Mouse (Mus musculus): ENCODE results near the gene Gtf2ird1.

GRCm38 (mm10) chr5:134455186-134455895, 1.2 kb downstream of the Gtf2ird1 start:
- TF ChIP-seq MAX (IDR thresholded peaks at IDR 0.05; ENCODE audit: low read depth): no peak
- TF ChIP-seq REST (IDR thresholded peaks at IDR 0.05; ENCODE audit: insufficient read depth, insufficient read length): no peak
- no peak for TF ChIP-seq MYOD1 (IDR thresholded peaks at IDR 0.05; ENCODE audit: control insufficient read depth in 1 of 3, insufficient read length in 2 of 3, low read depth in 2 of 3)
- TF ChIP-seq SRF (IDR thresholded peaks at IDR 0.05; ENCODE audit: control insufficient read depth, insufficient read length, low read depth): no peak
- no peak for TF ChIP-seq POLR2A (IDR thresholded peaks at IDR 0.05; ENCODE audit: insufficient read length, low read depth)
- TF ChIP-seq USF1 (IDR thresholded peaks at IDR 0.05; ENCODE audit: low read depth): no peak
- TF ChIP-seq MYOG (IDR thresholded peaks at IDR 0.05; ENCODE audit: control insufficient read depth in 1 of 3, insufficient read depth in 1 of 3, insufficient read length in 2 of 3, low read depth in 2 of 3): no peak
- no peak for TF ChIP-seq POLR2AphosphoS2 (IDR thresholded peaks at IDR 0.05; ENCODE audit: insufficient read length, low read depth)
- TF ChIP-seq E2F4 (IDR thresholded peaks at IDR 0.05; ENCODE audit: insufficient read depth): no peak
- no peak for TF ChIP-seq TCF12 (IDR thresholded peaks at IDR 0.05; ENCODE audit: insufficient read depth, poor library complexity, severe bottlenecking)
- no peak for TF ChIP-seq CEBPB (IDR thresholded peaks at IDR 0.05; ENCODE audit: insufficient read depth, poor library complexity, severe bottlenecking)

Measured in myocyte (in vitro differentiated cells).